Mouse (Mus musculus) mouse embryonic stem cell (cell line): ENCODE measurements around the gene Gm20850.
"Not testable (repeated sequence)": the region's sequence is repeated elsewhere in the genome, so short reads cannot be mapped to it uniquely, and the experiment has no call there.

Source experiments
- in situ Hi-C, 2 experiments: fragments of 300-500 bp; cut with MboI; formaldehyde crosslinking; loops; 1 replicate in 1 of 2; 3 replicates in 1 of 2; pipeline ENCODE4 v1.14.3; 2019 to 2020; ENCODE audit warnings: low sequenced_read_pairs in 2 of 2, low pct_unique_long_range_greater_than_20kb in 1 of 2, mixed read lengths in 1 of 2; ENCODE audit not compliant: unreplicated experiment in 1 of 2

Gene Gm20850

DNA sequence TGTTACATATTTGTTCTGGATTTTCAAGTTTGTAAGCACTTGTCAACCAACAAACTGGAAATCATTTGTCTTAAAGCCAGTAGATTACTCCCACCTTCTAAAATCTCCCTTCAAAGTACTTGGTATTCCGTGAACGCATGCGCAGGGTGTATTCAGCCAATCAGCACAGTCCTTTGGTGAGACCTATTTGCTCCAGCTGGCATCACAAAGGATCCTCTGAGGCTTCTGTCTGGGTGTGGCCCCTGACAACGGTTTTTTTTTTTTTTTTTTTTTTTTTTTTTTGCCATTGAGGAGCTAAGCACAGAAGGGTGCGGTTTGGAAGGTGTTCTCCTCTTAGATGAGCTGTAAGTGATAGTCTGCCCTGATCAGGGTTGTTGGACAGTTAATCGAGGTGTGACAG, at the start of gene Gm20850:
Gene Gm20850 (plus strand): TSS at position 301 of the 400 bp plus-strand sequence.
- in situ Hi-C loops = not testable (repeated sequence)
